Mouse (Mus musculus): Measurements from ENCODE around the gene Dynll1.
A peak's percentile ranks its signal among the peaks of the same experiment; 100 is the strongest.

Dynll1 gene

DNA sequence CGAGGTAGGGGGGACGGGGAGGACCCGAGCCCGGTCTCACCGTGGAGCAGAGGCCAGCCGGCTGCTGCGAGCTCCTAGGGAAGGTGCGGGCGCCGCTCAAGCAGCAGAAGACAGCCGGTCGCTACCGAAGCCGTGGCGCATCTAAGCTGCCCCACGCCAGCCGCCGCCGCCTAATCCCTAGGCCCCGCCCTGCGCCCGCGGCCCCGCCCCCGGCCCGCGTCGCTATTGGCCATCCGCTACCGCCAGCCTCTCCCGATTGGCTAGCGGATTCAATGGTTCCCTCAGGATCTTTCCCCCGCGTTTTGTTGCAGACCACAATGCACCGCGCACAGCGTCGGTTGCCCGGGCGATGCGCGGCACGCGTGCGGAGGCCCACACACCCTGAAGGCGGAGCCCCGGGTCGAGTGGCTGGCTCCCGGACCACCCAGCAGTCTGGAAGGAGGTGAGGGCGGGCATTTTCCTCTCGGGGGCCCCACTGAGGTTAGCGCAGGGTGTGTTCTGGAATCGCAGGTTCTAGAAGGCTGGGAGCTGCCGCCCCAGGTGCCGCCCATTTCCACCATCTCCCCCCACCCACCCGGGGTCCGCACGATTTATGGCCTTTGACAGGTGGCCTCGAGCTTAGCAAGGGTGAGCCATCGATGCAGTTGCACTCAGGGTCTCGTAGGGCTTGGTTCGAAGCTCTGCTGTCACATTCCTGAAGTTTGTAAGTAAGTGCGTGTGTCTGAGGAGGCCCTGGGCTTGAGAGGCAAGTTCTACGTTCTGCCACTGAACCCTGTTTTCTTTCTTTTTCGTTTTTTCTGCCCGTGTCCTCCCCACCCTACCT lies at the start of gene Dynll1:
Gene Dynll1 (minus strand): TSS at position 208 of the 823 bp plus-strand sequence.
- peak; percentile 100 for DNase-seq

- DNase-seq: no peak
Measured at GRCm38 (mm10) chr5:115349225-115349555, 48.4 kb upstream of the Dynll1 start.

- peak; percentile 99 for DNase-seq
Measured at GRCm38 (mm10) chr5:115348546-115349224, 47.9 kb upstream of the Dynll1 start, which contains the start of gene Cox6a1. Gene Cox6a1 (minus strand): TSS chr5:115348981.

DNA sequence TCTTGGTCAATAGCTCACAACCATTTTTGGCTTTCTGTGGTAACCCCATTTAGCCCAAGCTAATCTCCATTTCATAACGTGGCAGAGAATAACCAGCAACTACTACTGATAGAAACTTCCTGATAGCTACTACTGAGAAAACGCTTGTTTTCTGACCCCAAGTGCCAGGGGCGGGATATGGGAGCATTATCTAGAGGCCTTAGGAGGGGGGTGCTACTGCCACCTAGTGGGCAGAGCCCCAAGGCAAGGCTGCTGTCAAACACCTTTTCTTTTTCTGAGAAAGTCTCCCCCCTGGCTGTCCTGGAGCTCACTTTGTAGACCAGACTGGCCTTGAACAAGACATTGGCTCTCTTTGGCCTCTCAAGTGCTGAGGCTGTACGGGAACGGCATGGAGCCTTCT lies 46.8 kb upstream of the Dynll1 start:
- DNase-seq: peak; percentile 80

GRCm38 (mm10) chr5:115341314-115342165 lies 40.7 kb upstream of the Dynll1 start:
- DNase-seq: no peak

GRCm38 (mm10) chr5:115340577-115341313 lies 39.9 kb upstream of the Dynll1 start, which contains the start of the genes Gatc and Triap1:
Gene Gatc (minus strand): TSS chr5:115341178.
Gene Triap1 (plus strand): TSS chr5:115341225.
- peak; percentile 94 for DNase-seq

DNA sequence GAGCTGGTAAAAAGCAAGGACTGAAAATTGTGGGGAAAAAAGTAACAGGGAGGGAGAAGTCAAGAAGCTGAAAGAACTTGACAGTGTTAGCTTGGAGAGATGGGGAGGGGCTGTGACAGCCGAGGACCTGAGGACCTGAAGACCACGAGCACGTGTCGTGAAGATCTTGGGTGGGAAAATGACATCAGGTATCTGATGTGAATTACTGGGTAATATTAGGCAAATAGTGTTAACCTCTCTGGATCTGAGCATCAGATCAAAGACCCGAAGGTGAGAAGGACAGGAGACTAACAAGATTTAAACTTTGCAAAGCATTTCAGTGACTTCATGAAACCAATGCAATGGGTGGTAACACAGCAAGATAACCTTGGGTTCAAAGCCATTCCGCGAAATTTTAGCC lies 39.2 kb upstream of the Dynll1 start:
- DNase-seq: no peak

DNA sequence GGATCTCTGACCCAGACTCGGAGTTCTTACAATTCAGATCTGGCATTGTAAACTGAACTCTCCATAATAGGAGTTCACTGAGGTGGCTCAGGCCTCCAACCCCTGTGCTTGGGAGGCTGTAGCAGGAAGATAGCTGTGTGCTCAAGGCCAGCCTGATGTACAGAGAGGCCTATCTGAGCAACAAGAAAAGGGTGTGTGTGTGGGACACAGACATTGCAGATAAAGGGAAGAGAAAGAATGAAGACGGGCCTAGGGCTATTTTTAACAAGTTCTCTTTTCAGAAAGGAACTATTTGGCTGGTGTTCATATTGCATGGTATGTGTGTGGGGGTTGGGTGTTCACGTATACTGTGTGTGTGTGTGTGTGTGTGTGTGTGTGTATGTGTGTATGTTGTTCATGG lies 32.8 kb upstream of the Dynll1 start:
- DNase-seq: no peak

GRCm38 (mm10) chr5:115330955-115331354 lies 30.2 kb upstream of the Dynll1 start:
- DNase-seq: no peak

- DNase-seq: peak; percentile 46
Measured at GRCm38 (mm10) chr5:115327610-115328548, 27.1 kb upstream of the Dynll1 start.

- DNase-seq: peak; percentile 97
Measured at GRCm38 (mm10) chr5:115326875-115327609, 26.2 kb upstream of the Dynll1 start, which contains the start of gene Srsf9. Gene Srsf9 (plus strand): TSS chr5:115327177.

- DNase-seq: no peak
Measured at GRCm38 (mm10) chr5:115326256-115326831, 25.5 kb upstream of the Dynll1 start.

DNA sequence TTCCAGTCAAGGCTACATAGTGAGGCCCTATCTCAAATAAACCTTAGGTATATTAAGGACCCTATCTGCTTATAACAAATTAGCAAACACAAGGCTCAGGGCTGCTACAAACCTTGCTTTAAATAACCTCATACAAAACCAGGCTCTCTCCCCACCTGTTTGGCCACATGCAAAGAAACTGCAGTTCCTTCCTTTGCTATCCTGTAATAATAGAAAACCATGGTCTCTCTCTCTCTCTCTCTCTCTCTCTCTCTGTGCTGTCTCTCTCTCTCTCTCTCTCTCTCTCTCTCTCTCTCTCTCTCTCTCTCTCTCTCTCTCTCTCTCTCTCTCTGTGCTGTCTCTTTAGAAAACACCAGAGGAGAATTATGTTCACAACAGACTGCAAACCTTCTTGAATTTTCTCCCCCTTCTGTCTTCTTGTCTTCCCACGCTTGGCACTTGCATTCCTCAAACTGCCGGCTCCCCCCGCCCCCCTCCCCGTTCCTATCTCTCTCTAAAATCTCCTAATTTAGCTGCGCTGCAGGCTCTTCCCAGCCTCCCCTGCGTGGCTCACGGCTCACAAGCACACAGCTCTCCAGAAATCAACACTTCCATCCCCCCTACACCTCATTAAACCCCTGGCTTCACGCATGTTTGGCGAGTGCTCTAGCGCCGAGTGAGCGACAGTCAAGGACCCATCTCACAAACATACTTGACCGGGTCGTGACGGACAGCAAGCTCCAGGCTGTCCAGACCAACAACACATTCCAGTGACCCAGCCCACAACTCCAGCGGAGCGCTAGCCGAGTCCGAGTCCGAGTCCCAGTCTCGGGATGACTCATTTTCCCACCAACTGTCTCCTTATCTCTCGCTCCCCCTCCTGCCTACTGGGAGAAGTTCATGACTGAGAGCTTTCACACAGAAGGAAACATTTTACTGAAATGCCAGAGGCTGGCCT lies 18.5 kb upstream of the Dynll1 start:
- peak; percentile 58 for DNase-seq

- DNase-seq: no peak
Measured at GRCm38 (mm10) chr5:115317645-115318328, 17.0 kb upstream of the Dynll1 start.

GRCm38 (mm10) chr5:115316968-115317644 lies 16.3 kb upstream of the Dynll1 start:
- no peak for DNase-seq

DNA sequence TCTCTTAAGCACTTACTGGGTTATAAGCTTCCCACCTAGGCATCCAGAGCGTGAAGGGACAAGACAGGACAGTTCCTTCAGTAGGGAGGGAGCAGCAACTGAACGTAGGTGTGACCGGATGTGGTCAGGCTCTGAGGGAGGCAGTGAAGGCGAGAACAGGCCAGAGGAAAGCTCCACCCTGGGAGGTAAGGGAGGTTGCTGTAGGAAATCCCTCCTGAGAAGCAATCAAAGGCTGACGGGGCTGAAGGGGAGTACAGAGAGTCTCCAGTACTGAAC lies 12.8 kb upstream of the Dynll1 start:
- no peak for DNase-seq

DNA sequence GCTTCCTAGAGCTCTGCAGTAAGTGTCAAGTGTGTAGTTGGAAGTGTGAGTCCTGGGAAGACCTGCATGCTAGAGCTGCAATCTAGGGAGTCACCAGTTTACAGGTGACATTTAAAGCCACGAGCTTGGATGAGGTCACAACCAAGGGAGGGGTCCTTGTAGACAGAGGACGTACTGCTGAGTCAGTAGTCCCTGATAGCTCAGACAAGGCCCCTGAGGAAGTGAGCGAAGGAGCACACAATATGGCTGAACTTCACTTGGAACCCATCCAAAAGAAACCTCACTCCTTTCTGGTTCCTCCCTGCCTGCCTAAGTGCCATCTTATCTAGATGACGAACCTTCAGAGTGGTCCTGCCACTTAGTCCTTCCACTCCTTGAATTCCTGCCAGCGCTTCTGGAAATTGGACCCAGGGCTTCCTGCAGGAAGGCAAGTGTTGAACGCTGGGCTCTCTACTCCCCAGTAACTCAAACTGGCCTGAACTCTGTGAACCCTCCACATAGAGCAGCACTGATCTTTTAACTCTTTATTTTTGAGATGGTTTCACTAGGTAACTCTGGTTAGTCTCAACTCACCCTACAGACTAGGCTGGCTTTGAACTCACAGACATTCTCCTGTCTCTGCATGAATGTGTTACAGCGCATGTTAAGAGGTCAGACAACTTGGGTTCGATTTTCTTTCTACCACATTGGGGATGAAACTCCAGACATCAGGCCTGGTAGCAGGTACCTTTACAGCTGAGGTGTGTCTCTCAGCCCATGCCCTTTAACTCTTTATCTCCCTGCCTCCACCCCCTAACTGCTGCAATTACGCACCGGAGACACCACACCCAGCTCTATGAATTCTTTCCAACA lies 12.2 kb upstream of the Dynll1 start:
- DNase-seq: no peak
